Mouse (Mus musculus) liver (tissue): ENCODE results near the gene Kmt2c.

Experiments used
- DNase-seq: peaks from one replicate; pipeline ENCODE4 v3.0.0-alpha.2; 2020; ENCODE audit warnings: mixed read lengths

The Kmt2c gene

DNA sequence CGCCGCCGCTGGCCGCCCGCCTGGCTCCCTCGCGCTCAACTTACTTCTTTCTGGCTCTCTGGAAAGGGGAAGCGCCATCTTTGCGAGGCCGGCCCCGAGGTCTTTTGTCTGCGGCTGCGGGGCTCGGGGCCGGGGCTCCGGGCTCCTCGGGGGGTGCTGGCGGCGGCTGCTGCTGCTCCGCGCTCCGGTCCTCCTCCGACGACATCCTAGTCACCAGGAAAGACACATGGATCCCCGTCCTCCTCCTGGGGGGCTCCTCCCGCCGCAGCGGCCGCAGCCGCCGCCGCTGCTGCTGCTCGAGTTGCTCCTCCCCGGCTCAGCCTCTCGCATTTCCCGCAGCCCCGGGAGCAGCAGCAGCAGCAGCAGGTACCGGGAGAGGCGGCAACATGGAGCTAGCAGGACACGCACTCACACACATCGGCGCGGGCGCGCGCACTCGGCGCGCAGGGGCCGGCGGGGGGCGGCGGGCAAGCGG is at the start of gene Kmt2c:
Kmt2c (minus strand) TSS at position 438 of the 475 bp plus-strand sequence.
- peak; percentile 88 for DNase-seq

- DNase-seq = no peak
Measured at GRCm38 (mm10) chr5:25546912-25547311, 48.3 kb upstream of the Kmt2c start.

DNA sequence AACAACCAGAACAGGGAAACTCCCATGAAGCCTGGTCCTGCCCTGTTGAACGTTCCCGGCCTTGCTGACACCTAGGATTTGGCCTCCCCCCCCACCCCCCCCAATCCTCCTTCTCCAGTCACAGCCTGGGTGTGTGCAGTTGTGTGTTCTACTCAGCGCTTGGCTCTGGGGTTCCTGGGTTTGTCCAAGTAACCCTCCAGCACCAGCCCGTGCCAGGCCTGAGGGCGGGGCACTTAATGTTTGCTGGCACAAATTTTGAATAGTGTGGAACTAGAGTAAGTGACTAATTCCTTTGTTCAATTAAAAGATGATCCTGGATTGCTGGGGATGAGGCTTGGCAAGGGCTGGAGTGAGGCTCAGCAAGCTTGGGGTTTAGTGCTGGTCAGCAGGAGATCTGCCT is 46.0 kb upstream of the Kmt2c start:
- DNase-seq = no peak

DNA sequence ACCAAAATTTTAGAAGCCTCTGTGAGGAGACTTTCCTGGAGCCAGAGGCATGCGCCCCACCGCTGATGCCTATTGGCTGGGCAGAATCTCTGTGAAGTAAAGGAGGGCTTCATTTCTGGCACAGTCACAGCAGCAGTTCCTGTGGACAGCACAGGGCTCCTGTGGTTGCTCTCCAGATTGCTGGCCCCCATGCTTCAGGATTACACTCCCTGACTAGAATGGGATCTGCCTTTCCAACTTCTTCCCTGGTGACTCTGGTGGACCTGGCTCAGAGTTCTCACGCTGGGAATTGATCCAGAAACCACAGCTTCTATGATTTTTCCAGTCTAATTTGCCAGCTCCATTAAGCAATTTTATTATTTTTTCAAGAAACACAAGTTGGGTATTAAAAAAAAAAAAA is 45.5 kb upstream of the Kmt2c start:
- DNase-seq = no peak

- no peak for DNase-seq
Measured at GRCm38 (mm10) chr5:25541661-25542060, 43.1 kb upstream of the Kmt2c start.

DNA sequence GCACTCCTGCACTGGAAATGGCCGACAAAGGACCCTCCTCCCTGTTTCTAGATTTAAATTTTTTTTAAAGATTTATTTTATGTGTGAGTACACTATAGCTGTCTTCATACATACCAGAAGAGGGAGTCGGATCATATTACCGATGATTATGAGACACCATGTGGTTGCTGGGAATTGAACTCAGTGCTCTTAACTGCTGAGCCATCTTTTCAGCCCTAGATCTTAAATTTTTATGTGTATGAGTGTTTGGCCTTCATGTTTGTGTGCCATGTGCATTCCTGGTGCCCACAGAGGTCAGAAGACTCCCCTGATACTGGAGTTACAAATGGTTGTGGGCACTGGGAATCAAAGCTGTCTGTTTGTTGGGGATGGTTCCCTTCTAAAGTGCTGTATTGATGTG is 42.3 kb upstream of the Kmt2c start:
- DNase-seq = no peak

DNA sequence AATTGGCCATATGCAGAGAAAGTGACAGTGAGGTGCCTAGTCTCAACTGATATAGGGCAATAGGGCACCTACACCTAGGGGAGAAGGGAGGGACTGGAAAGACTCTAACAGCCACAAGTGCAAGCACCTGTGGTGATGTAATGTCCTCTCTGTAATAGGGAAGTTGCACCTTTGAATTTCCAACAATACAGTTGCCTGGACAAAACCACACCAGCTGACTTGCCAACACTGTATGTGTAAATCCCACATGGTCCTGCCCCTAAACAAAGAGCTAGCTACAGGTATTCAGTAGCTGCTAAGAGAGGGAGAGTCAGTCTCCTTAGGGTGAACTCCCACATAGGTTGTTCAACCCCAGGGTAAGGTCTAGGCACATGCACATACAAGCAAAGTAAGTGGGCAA is 41.8 kb upstream of the Kmt2c start:
- no peak for DNase-seq

DNA sequence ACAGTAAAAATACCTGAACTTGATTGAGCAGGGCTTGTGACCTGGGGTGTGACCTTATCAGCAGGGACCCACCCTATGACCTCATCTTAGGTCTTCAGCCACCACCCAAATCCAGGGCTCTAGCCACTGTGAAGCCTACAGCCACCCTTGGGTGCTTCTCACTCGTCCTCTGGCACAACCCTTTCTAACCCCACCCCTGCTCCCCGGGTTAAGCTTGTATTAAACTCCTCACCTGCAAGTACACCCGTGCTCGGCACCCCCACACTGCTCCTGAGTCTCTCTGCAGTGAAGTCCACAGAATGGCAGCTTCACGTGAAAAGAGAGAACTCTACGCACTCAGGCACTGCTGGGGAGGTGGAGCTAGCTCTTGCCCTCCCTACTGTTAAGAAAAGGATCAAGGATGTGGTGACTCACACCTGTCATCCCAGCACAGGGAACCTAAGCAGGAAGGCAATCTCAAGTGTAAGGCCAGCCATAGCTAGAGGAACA is 38.4 kb upstream of the Kmt2c start:
- DNase-seq = peak; percentile 5

DNA sequence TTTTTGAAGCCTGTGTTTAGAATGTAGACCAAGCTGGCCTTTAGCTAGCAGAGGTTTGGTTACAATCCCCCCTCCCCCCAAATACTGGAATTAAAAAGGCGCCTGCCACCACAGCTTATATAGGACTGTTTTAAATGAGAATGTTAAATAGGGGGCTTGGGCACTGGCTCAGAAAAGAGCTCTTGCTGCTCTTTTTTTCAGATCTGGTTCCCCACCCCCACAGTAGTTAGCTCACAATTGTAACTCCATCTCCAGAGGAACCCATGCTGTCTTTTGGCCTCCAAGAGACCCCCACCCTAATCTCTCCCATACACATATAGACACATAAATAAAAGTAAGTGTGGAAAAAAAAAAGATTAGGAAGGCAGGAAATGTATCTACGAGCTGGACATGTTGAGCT is 37.9 kb upstream of the Kmt2c start:
- DNase-seq = no peak

- no peak for DNase-seq
Measured at GRCm38 (mm10) chr5:25535566-25535965, 37.0 kb upstream of the Kmt2c start.

DNA sequence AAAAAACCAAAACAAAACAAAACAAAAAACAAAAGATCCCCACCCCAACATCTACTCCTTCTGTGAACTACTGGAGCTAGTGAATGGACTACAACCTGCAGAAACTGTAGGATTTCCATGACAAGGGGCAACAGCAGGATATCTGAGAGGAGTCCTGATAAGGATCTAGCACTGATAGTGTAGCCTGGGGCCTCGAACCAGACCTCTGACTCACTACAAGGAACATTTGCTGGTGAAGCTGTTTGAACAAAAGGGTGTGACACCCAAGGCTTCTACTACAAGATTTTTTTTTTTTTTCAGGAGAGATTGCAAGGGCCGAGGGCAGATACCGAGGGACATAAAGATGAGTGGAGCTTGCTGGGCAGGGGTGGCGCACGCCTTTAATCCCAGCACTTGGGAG is 34.7 kb upstream of the Kmt2c start:
- DNase-seq = no peak

- peak; percentile 47 for DNase-seq
Measured at GRCm38 (mm10) chr5:25532256-25533147, 33.9 kb upstream of the Kmt2c start.

DNA sequence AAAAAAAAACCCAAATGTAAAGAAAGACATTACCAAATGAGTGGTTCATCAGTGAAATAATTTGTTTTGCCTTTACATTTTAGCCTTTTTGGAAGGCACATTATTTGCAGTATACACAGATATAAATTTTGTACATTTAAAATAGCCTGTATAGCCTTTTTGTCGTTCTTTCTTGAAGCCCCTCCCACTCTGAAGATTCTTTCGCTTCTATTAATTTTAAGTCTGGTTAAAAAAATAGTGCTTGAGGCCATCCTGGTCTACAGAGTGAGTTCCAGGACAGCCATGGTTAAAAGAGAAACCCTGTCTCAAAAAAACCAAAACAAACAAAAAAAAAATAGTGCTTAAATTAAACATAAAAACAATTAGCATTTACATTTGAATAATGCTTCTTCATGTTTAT is 32.0 kb upstream of the Kmt2c start:
- no peak for DNase-seq

DNA sequence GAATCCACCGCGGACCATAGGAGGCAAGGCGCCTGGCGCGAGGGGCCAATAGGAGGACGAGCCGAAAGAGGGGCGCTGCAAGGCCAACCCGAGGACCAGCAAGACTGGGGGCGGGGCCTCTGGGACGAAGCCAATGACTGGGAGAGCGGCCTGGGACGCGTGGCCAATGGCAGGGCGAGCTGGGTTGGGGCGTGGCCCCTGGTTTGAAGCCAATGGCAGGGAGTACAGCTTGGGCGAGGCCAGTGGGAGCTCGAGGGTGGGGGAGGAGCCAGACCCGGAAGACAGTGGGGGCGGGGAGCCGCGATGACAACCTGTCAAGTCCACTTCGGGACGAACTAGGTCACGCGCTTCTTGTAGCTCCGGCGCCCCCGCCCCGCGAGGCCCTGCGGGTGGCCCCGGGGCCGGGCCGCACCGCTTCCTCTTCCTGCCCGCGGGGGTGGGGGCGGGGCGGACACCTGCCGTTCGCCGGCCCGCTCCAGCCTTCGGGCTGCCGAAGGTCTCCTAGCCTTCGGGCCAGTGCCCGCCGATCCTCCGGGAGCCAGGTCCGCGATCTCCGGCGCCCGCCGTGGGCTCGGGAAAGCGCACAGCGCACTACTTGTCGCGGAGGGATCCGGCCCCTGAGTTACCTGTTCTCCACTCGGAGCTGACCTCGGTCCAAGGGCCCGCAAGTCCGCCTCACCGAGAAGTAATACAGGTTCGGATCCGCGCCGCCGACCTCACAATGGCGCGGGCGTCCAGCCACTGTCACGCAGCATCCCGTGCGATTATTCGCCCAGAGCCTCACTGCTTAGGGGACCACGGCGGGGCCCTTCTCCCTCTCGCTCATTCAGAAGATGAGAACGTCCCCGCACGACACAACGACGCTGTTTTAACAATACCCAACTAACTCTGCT is 31.2 kb upstream of the Kmt2c start:
- DNase-seq = peak; percentile 100

DNA sequence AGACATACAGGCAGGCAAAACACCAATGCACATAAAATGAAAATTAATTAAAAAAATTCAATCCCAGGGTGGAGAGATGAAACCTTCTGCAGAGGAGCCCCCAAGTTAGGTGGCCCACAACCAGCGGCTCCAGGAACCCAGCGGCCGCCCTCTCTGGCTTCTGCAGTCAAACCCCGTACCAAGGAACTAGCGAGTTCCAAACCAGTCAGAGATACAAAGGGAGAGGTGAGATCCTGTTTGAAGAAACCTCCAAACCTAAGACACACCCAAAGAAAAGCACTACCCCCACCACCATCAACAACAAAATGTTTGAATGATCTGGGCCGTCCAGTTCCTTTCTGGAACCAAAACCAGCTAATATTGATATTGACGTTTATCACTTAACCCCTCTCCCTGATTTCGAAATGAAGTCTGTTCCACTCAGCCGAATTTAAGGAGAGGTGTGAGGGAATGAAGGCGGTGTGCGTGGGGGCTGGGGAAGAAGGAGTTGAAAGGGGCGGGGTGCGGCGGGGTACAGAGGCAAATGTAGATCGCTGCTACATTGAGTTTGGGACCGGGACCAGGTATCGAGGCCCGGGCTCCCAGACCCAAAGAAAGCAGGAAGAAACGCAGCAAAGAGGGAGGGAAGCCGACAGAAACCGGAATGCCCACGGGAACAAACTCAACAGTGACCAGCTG is 30.4 kb upstream of the Kmt2c start:
- no peak for DNase-seq

GRCm38 (mm10) chr5:25527971-25528370 is 29.4 kb upstream of the Kmt2c start:
- DNase-seq = no peak

DNA sequence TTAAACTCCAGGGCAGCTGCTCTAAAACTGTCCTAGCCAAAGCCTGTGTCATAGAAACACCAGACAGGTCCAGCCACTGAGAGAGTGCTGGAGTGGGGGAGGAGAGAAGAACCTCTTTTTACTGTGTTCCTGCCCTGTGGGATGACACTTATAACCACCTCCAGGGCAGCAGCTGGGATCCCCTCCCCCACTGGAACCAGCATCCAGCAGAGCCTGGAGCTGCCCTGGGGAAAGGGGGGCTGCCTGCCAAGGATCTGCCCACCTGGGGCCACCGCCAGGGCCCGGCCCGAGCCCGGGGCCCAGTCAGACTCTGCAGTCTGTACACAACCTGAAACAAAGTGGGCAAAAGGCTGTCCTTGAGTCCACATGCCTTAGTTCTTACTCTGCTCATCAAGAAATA is 28.3 kb upstream of the Kmt2c start:
- no peak for DNase-seq

GRCm38 (mm10) chr5:25526116-25526515 is 27.5 kb upstream of the Kmt2c start:
- peak; percentile 44 for DNase-seq

GRCm38 (mm10) chr5:25521461-25521860 is 22.9 kb upstream of the Kmt2c start:
- DNase-seq = no peak

- DNase-seq = no peak
Measured at GRCm38 (mm10) chr5:25519820-25520219, 21.2 kb upstream of the Kmt2c start.

- DNase-seq = no peak
Measured at GRCm38 (mm10) chr5:25517550-25517949, 19.0 kb upstream of the Kmt2c start.

DNA sequence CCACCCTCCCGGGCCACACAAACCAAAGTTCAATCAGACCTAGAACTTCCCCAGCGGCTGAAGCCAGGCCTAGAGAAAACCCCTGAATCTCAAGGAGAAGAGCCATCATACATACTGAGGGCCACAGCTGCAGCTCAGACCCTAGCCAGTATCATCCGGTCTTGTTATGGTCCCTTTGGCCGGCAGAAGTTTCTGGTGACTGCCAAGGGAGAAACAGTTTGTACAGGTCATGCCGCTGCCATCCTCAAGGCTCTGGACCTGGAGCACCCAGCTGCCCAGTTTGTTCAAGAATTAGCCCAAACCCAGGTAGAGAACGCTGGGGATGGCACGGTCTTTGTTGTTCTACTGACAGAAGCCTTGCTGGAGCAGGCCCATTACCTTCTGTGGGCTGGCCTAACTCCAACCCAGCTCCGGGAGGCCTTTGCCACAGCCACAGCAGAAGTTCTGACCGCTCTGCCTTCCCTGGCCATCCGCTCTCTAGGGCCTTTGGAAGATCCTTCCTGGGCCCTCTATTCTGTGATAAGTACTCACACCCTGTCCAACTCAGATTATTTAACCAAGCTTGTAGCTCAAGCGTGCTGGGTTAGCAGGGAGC is 17.8 kb upstream of the Kmt2c start:
- DNase-seq = no peak

GRCm38 (mm10) chr5:25515767-25516166 is 17.2 kb upstream of the Kmt2c start, which contains the start of gene Cct8l1:
Gene Cct8l1, plus strand, starts transcription at chr5:25516067.
- DNase-seq = no peak
